In the genomic region with DNA sequence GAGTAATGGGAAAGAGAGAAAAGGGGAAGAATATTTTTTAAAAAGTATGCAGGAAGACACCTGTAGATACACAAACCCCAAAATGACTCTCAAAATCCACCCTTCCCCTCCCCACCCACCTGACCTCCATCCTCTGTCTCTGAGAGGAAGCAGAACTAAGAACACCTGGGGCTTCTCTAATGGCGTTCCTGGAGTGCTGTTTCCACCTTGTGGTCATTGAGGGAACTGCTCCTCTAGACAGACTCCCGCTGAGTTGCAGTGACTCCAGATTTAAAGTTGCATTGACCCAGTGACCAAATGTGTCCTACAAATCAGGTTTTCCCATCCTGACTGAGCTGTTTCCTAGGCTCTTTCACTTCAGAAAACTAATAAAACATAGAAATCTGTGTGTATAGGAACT, we compare ENCODE assay signal across 9 mouse cellular contexts. TPM values are rescaled to one million over a fixed set of nuclear protein-coding genes. Genes with fewer than 3 reads are reported as not detected.
DNase-seq lines count a peak whose midpoint lies in the region; ATAC-seq lines count a peak whose summit lies in the region.
"Had no signal": no experiment of that assay in that cellular context is flagged by ENCODE, and none has a peak within 500 bp of the region (broad histone marks: within the 10 kb centered on the region; RNA-seq: fewer than 3 reads in every experiment).

No protein-coding gene starts in this region.

- no peak overlapping the region for H3K4me2 ChIP-seq in hindbrain, embryonic 12.5 days (replicated peaks)

- H3K36me3 ChIP-seq in hindbrain, embryonic 10.5 days = no peaks in the 10 kb centered on the region
- no peaks in the 10 kb centered on the region for H3K36me3 ChIP-seq in hindbrain, embryonic 12.5 days

- no peaks in the 10 kb centered on the region for H3K27me3 ChIP-seq in hindbrain, embryonic 10.5 days (ENCODE audit: insufficient read depth, poor library complexity, severe bottlenecking)
- no peaks in the 10 kb centered on the region for H3K27me3 ChIP-seq in hindbrain, embryonic 12.5 days

- H3K27ac ChIP-seq in hindbrain, embryonic 10.5 days = no peak overlapping the region
- no peak overlapping the region for H3K27ac ChIP-seq in hindbrain, embryonic 12.5 days

- ATAC-seq in hindbrain, embryonic 12.5 days (ENCODE audit: low FRiP score) = no peak
- ATAC-seq in common myeloid progenitor, adult 5-6 weeks (replicated peaks; ENCODE audit: low read depth, poor library complexity, severe bottlenecking) = peak; percentile 90
- ATAC-seq in granulocyte monocyte progenitor cell, adult 5-6 weeks (replicated peaks; ENCODE audit: poor library complexity, severe bottlenecking) = peak; percentile 79

- no peak overlapping the region for H3K9ac ChIP-seq in hindbrain, embryonic 12.5 days

- WGBS in hindbrain, embryonic 10.5 days = 4% methylated on average over 2 of the region's 2 CpGs
- 3% methylated on average over 2 of the region's 2 CpGs for WGBS in hindbrain, embryonic 12.5 days

- H3K9me3 ChIP-seq in hindbrain, embryonic 10.5 days = no peaks in the 10 kb centered on the region
- no peaks in the 10 kb centered on the region for H3K9me3 ChIP-seq in hindbrain, embryonic 12.5 days (replicated peaks)

- DNase-seq in hindbrain, embryonic 10.5 days (ENCODE audit: low spot score) = peak; percentile 63
- peak; percentile 85 for DNase-seq in adipocyte (ENCODE audit: low spot score)
- peak; percentile 27 to 83 for DNase-seq in layer of hippocampus, adult 18-20 months (ENCODE audit: low spot score in 2 of 2)
- peak; percentile 47 for DNase-seq in lung, postnatal 25 days (ENCODE audit: low spot score)
- peak; percentile 54 for DNase-seq in right cerebral cortex, postnatal 4 days

- H3K4me1 ChIP-seq in hindbrain, embryonic 10.5 days (replicated peaks) = no peaks in the 10 kb centered on the region
- no peaks in the 10 kb centered on the region for H3K4me1 ChIP-seq in hindbrain, embryonic 12.5 days

- H3K4me3 ChIP-seq in hindbrain, embryonic 10.5 days = no peak overlapping the region
- no peak overlapping the region for H3K4me3 ChIP-seq in hindbrain, embryonic 12.5 days
- H3K4me3 ChIP-seq: myocyte had no signal

RNA-seq across cellular contexts. Expression of a gene that starts 36.9 kb away (rescaled TPM):
- polyA plus RNA-seq in hindbrain, embryonic 10.5 days (2016; fragmentation: Nextera tagmentation; extraction: Ambion mirVana) = not detected in 2 replicates
- polyA plus RNA-seq in hindbrain, embryonic 12.5 days (2016; fragmentation: Nextera tagmentation; extraction: Ambion mirVana) = 0.05 and 0.19 TPM in 2 replicates
- total RNA-seq in common myeloid progenitor, adult 5-6 weeks (2017) = under 0.01 TPM in 1 of 2 replicates, not detected in the other
- not detected in 2 replicates for total RNA-seq in granulocyte monocyte progenitor cell, adult 5-6 weeks (2014; fragmentation: Nextera tagmentation)
- not detected in 2 replicates for total RNA-seq in granulocyte monocyte progenitor cell, adult 5-6 weeks (2017)
- total RNA-seq in layer of hippocampus, adult 18-20 months (2021) = under 1 TPM; 0.12 to 0.18 TPM

RNA-seq across cellular contexts. Expression of a gene that starts 52.7 kb away (rescaled TPM):
- 0.20 TPM in 1 of 2 replicates, not detected in the other for polyA plus RNA-seq in hindbrain, embryonic 10.5 days (2016; fragmentation: Nextera tagmentation; extraction: Ambion mirVana)
- 0.41 and 0.61 TPM in 2 replicates for polyA plus RNA-seq in hindbrain, embryonic 12.5 days (2016; fragmentation: Nextera tagmentation; extraction: Ambion mirVana)
- not detected in 2 replicates for total RNA-seq in common myeloid progenitor, adult 5-6 weeks (2017)
- not detected in 2 replicates for total RNA-seq in granulocyte monocyte progenitor cell, adult 5-6 weeks (2014; fragmentation: Nextera tagmentation)
- total RNA-seq in granulocyte monocyte progenitor cell, adult 5-6 weeks (2017) = not detected in 2 replicates
- total RNA-seq in layer of hippocampus, adult 18-20 months (2021) = 10 to 100 TPM; 12.2 to 16.1 TPM
- polyA plus RNA-seq: myocyte had no signal

RNA-seq across cellular contexts. Expression of a gene that starts 57.8 kb away (rescaled TPM):
- 218 and 267 TPM in 2 replicates for polyA plus RNA-seq in hindbrain, embryonic 10.5 days (2016; fragmentation: Nextera tagmentation; extraction: Ambion mirVana)
- 107 and 109 TPM in 2 replicates for polyA plus RNA-seq in hindbrain, embryonic 12.5 days (2016; fragmentation: Nextera tagmentation; extraction: Ambion mirVana)
- total RNA-seq in common myeloid progenitor, adult 5-6 weeks (2017) = 246 and 263 TPM in 2 replicates
- total RNA-seq in granulocyte monocyte progenitor cell, adult 5-6 weeks (2014; fragmentation: Nextera tagmentation) = 295 and 300 TPM in 2 replicates
- total RNA-seq in granulocyte monocyte progenitor cell, adult 5-6 weeks (2017) = 188 and 215 TPM in 2 replicates
- total RNA-seq in layer of hippocampus, adult 18-20 months (2021) = 10 to 100 TPM; 24.8 to 31.3 TPM

Comparison
In these comparisons a context has a peak if more than half of its experiments do, and no peak if none do; other contexts are left out.
1. RNA of a gene that starts 52.7 kb away (total RNA-seq): 12.2 to 16.1 TPM in layer of hippocampus, adult 18-20 months; not detected in common myeloid progenitor, adult 5-6 weeks and not detected in granulocyte monocyte progenitor cell, adult 5-6 weeks; every median in the first group is over 10 times any median in the second.
2. Peak in every context shown above with its lines, with median percentiles within 50 percentile points of each other: DNase-seq.